Mouse (Mus musculus) erythroblast, embryonic 14.5 days (primary cell): ENCODE data around the gene Fev.

ENCODE experiments used
- GATA1 ChIP-seq: IDR thresholded peaks from 2 replicates; pipeline ENCODE4 v1.6.1; 2012; ENCODE audit warnings: low read length, inconsistent platforms, mixed read lengths
- TAL1 ChIP-seq: IDR thresholded peaks from 3 replicates; pipeline ENCODE4 v1.6.1; 2012; ENCODE audit warnings: low read length, inconsistent platforms, mixed read lengths

DNA sequence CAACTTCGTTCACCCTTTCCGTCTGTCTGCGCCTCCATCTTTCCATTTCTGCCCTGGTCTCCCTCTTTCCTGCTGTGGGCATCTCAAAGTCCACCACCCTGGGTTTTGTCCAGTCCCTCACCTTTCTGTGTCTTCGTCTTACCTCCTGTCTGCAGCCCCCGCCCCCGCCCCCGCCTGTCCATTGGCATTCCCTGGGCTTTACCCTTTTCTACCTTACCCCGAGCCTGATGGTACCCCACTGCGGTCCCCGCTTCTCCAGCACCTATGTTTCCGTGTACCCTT is 28.8 kb downstream of the Fev start:
- TF ChIP-seq TAL1: no peak
- no peak for TF ChIP-seq GATA1
